ENCODE assay signal across 8 mouse cellular contexts in genomic region chr16:36040640-36041624, GRCm38 (mm10). TPM values are rescaled to one million over a fixed set of nuclear protein-coding genes. Genes with fewer than 3 reads are reported as not detected.
DNase-seq lines count a peak whose midpoint lies in the region; ATAC-seq and TF ChIP-seq lines count a peak whose summit lies in the region.

TSS of gene Wdr5b (plus strand) at chr16:36041190.

- no peak for TF ChIP-seq EP300 in CH12.LX (IDR thresholded peaks at IDR 0.05; ENCODE audit: low read length)

- peaks cover 20 to 56% of the 10 kb centered on the region in 2 experiments for H3K36me3 ChIP-seq in CH12.LX (replicated peaks in 1 of 2; ENCODE audit: control insufficient read depth in 1 of 2, insufficient read depth in 1 of 2, low read length in 1 of 2)
- H3K36me3 ChIP-seq in forebrain, embryonic 11.5 days (ENCODE audit: control insufficient read depth, insufficient read depth, low read length), result no peaks in the 10 kb centered on the region; the same call in 1 of the 2 replicates
- H3K36me3 ChIP-seq in heart, embryonic 16.5 days (ENCODE audit: control insufficient read depth, insufficient read depth), result peaks cover 27% of the 10 kb centered on the region
- peaks cover 35% of the 10 kb centered on the region for H3K36me3 ChIP-seq in liver, embryonic 15.5 days (replicated peaks)
- peaks cover 23% of the 10 kb centered on the region for H3K36me3 ChIP-seq in neural tube, embryonic 12.5 days

- in situ Hi-C loops in CH12.LX (cut with MboI; ENCODE audit: low pct_ligation_motif_present, low pct_unique_long_range_greater_than_20kb, low sequenced_read_pairs), result no loop called here

- peak within 1 kb of the TSS; percentile 76 for H3K9ac ChIP-seq in CH12.LX (ENCODE audit: insufficient read depth, low read depth)
- peak within 1 kb of the TSS; percentile 79 for H3K9ac ChIP-seq in forebrain, embryonic 11.5 days (ENCODE audit: low read length)
- H3K9ac ChIP-seq in heart, embryonic 16.5 days (ENCODE audit: low read length), result peak within 1 kb of the TSS; percentile 88
- peak within 1 kb of the TSS; percentile 69 for H3K9ac ChIP-seq in liver, embryonic 15.5 days
- H3K9ac ChIP-seq in neural tube, embryonic 12.5 days, result peak within 1 kb of the TSS; percentile 67

- TF ChIP-seq CTCF in CH12.LX (conservative IDR thresholded peaks at IDR 0.05 in 1 of 2, IDR thresholded peaks at IDR 0.05 in 1 of 2; ENCODE audit: low read depth in 2 of 2, low read length in 2 of 2), result no peak

- peak; percentile 95 for ATAC-seq in forebrain, embryonic 11.5 days (replicated peaks; ENCODE audit: low FRiP score)
- peak; percentile 94 for ATAC-seq in heart, embryonic 16.5 days (replicated peaks; ENCODE audit: extremely low read depth, insufficient read depth, low FRiP score)
- peak; percentile 94 for ATAC-seq in liver, embryonic 15.5 days (ENCODE audit: insufficient read depth)
- ATAC-seq in neural tube, embryonic 12.5 days (ENCODE audit: low FRiP score, low read depth), result peak; percentile 95

- peak within 1 kb of the TSS; percentile 65 to 74 (median 65) for H3K4me3 ChIP-seq in CH12.LX (replicated peaks in 1 of 3; ENCODE audit: low read depth in 2 of 3, low read length in 2 of 3, poor library complexity in 1 of 3)
- peak within 1 kb of the TSS; percentile 62 for H3K4me3 ChIP-seq in forebrain, embryonic 11.5 days (ENCODE audit: low read depth, low read length)
- peak within 1 kb of the TSS; percentile 81 for H3K4me3 ChIP-seq in heart, embryonic 16.5 days (ENCODE audit: low read length)
- H3K4me3 ChIP-seq in liver, embryonic 15.5 days (replicated peaks), result peak within 1 kb of the TSS; percentile 70
- peak within 1 kb of the TSS; percentile 54 for H3K4me3 ChIP-seq in neural tube, embryonic 12.5 days

- H3K4me1 ChIP-seq in CH12.LX (ENCODE audit: control insufficient read depth in 1 of 2, insufficient read depth in 2 of 2), result peaks cover 3 to 30% of the 10 kb centered on the region in 2 experiments; a peak in 3 of 4 replicates
- H3K4me1 ChIP-seq in forebrain, embryonic 11.5 days (replicated peaks; ENCODE audit: control insufficient read depth, insufficient read depth, low read length), result 0 out of 2 replicates have a peak, but pooled peaks cover 6% of the 10 kb centered on the region
- H3K4me1 ChIP-seq in heart, embryonic 16.5 days (ENCODE audit: control insufficient read depth, insufficient read depth, low read length), result peaks cover 31% of the 10 kb centered on the region
- peaks cover 15% of the 10 kb centered on the region for H3K4me1 ChIP-seq in liver, embryonic 15.5 days (replicated peaks)
- H3K4me1 ChIP-seq in neural tube, embryonic 12.5 days, result peaks cover 13% of the 10 kb centered on the region

- WGBS in forebrain, embryonic 11.5 days, result 2% methylated on average over 39 of the region's 39 CpGs
- 3% methylated on average over 39 of the region's 39 CpGs for WGBS in heart, embryonic 16.5 days
- 1% methylated on average over 39 of the region's 39 CpGs for WGBS in liver, embryonic 15.5 days (ENCODE audit: insufficient replicate concordance)
- 3% methylated on average over 39 of the region's 39 CpGs for WGBS in neural tube, embryonic 12.5 days

- peak within 1 kb of the TSS; percentile 95 for H3K4me2 ChIP-seq in CH12.LX (ENCODE audit: insufficient read depth, low read depth, poor library complexity, severe bottlenecking)
- H3K4me2 ChIP-seq in forebrain, embryonic 11.5 days (ENCODE audit: low read depth, low read length, severe bottlenecking), result peak within 1 kb of the TSS; percentile 85
- peak within 1 kb of the TSS; percentile 89 for H3K4me2 ChIP-seq in heart, embryonic 16.5 days (ENCODE audit: low read depth, low read length)
- peak within 1 kb of the TSS; percentile 84 for H3K4me2 ChIP-seq in liver, embryonic 15.5 days
- peak within 1 kb of the TSS; percentile 71 for H3K4me2 ChIP-seq in neural tube, embryonic 12.5 days (replicated peaks)

- H3K79me2 ChIP-seq in CH12.LX (replicated peaks; ENCODE audit: control insufficient read depth, extremely low read depth, insufficient read depth, poor library complexity, severe bottlenecking), result peaks cover 14% of the 10 kb centered on the region

- no peak; the same call in 1 of the 2 replicates for TF ChIP-seq RAD21 in CH12.LX (IDR thresholded peaks at IDR 0.05; ENCODE audit: low read depth, low read length)

- no peaks in the 10 kb centered on the region for H3K9me3 ChIP-seq in CH12.LX (replicated peaks; ENCODE audit: low read length)
- H3K9me3 ChIP-seq in forebrain, embryonic 11.5 days (ENCODE audit: control insufficient read depth, low read length), result no peaks in the 10 kb centered on the region
- no peaks in the 10 kb centered on the region for H3K9me3 ChIP-seq in heart, embryonic 16.5 days (replicated peaks; ENCODE audit: control insufficient read depth, low read length)
- no peaks in the 10 kb centered on the region for H3K9me3 ChIP-seq in liver, embryonic 15.5 days (replicated peaks)
- H3K9me3 ChIP-seq in neural tube, embryonic 12.5 days, result no peaks in the 10 kb centered on the region

- dilution Hi-C loops in CH12.LX (cut with MboI; ENCODE audit: extremely low pct_ligation_motif_present, extremely low pct_unique_long_range_greater_than_20kb, low sequenced_read_pairs), result no loop called here

- H3K27me3 ChIP-seq in CH12.LX (replicated peaks), result no peaks in the 10 kb centered on the region
- H3K27me3 ChIP-seq in forebrain, embryonic 11.5 days (ENCODE audit: control insufficient read depth, insufficient read depth, low read length), result no peaks in the 10 kb centered on the region
- no peaks in the 10 kb centered on the region for H3K27me3 ChIP-seq in heart, embryonic 16.5 days (ENCODE audit: control insufficient read depth, insufficient read depth, low read length)
- H3K27me3 ChIP-seq in liver, embryonic 15.5 days, result no peaks in the 10 kb centered on the region
- H3K27me3 ChIP-seq in neural tube, embryonic 12.5 days (replicated peaks), result no peaks in the 10 kb centered on the region

- peak; percentile 100 for DNase-seq in CH12.LX (ENCODE audit: extremely low read depth)
- peak; percentile 95 for DNase-seq in c-Kit-positive CD71-positive TER-119-negative erythroid progenitor cells, embryonic 14.5 days (ENCODE audit: low read depth)
- peak; percentile 91 for DNase-seq in forebrain, embryonic 11.5 days (ENCODE audit: low spot score)
- peak; percentile 93 to 98 for DNase-seq in kidney, postnatal 36 days
- peak; percentile 99 for DNase-seq in telencephalon, adult 2 months (ENCODE audit: low read depth, low spot score)

- peak within 1 kb of the TSS; percentile 35 for H3K27ac ChIP-seq in CH12.LX (ENCODE audit: insufficient read depth, low read depth)
- peak within 1 kb of the TSS; percentile 46 for H3K27ac ChIP-seq in forebrain, embryonic 11.5 days (ENCODE audit: low read depth, low read length)
- H3K27ac ChIP-seq in heart, embryonic 16.5 days (ENCODE audit: low read length), result peak within 1 kb of the TSS; percentile 94
- H3K27ac ChIP-seq in liver, embryonic 15.5 days (replicated peaks), result peak within 1 kb of the TSS; percentile 78
- no peak within 1 kb of the TSS for H3K27ac ChIP-seq in neural tube, embryonic 12.5 days

- TF ChIP-seq POLR2A in CH12.LX (IDR thresholded peaks at IDR 0.05; ENCODE audit: low read depth, low read length), result peak; percentile 89

TF ChIP-seq in CH12.LX, 34 proteins besides CTCF, POLR2A, EP300 and RAD21 (continues in another document):
- TF ChIP-seq MYC (IDR thresholded peaks at IDR 0.05; ENCODE audit: low read depth, low read length), result peak; percentile 85
- TF ChIP-seq JUN (IDR thresholded peaks at IDR 0.05; ENCODE audit: insufficient read depth, low read depth, low read length), result peak; percentile 77
- peak; percentile 87; the same call in 1 of the 2 replicates for TF ChIP-seq MAZ (IDR thresholded peaks at IDR 0.05; ENCODE audit: low read depth, low read length)
- TF ChIP-seq ZMIZ1 (IDR thresholded peaks at IDR 0.05; ENCODE audit: low read depth, low read length), result 0 out of 2 replicates have a peak, but pooled peaks have one; percentile 56
- no peak for TF ChIP-seq RCOR1 (conservative IDR thresholded peaks at IDR 0.05; ENCODE audit: low read depth, low read length)
- TF ChIP-seq MEF2A (IDR thresholded peaks at IDR 0.05; ENCODE audit: borderline replicate concordance, low read depth, low read length), result peak; percentile 67; the same call in 1 of the 2 replicates
- TF ChIP-seq NRF1 (IDR thresholded peaks at IDR 0.05; ENCODE audit: low read depth, low read length), result peak; percentile 97
- TF ChIP-seq MAFK (IDR thresholded peaks at IDR 0.05; ENCODE audit: insufficient replicate concordance, low read length), result no peak
- peak; percentile 57 for TF ChIP-seq ETS1 (conservative IDR thresholded peaks at IDR 0.05; ENCODE audit: low read depth, low read length)
- TF ChIP-seq NELFE (IDR thresholded peaks at IDR 0.05; ENCODE audit: low read depth, low read length), result peak; percentile 75
- peak; percentile 98 for TF ChIP-seq CHD2 (IDR thresholded peaks at IDR 0.05; ENCODE audit: low read length)
- peak; percentile 90; the same call in 1 of the 2 replicates for TF ChIP-seq E2F4 (IDR thresholded peaks at IDR 0.05; ENCODE audit: insufficient replicate concordance, low read depth, low read length)
- 0 out of 2 replicates have a peak, but pooled peaks have one; percentile 45 for TF ChIP-seq BHLHE40 (IDR thresholded peaks at IDR 0.05; ENCODE audit: low read depth, low read length)
- TF ChIP-seq UBTF (IDR thresholded peaks at IDR 0.05; ENCODE audit: low read depth, low read length), result 0 out of 2 replicates have a peak, but pooled peaks have one; percentile 50
- TF ChIP-seq TBP (conservative IDR thresholded peaks at IDR 0.05; ENCODE audit: low read depth, low read length), result peak; percentile 73
- no peak; the same call in 1 of the 2 replicates for TF ChIP-seq GABPA (IDR thresholded peaks at IDR 0.05; ENCODE audit: insufficient replicate concordance, low read depth, low read length)
- no peak for TF ChIP-seq ZKSCAN1 (IDR thresholded peaks at IDR 0.05; ENCODE audit: borderline replicate concordance, low read depth, low read length)
- peak; percentile 95 for TF ChIP-seq ELF1 (IDR thresholded peaks at IDR 0.05; ENCODE audit: low read depth, low read length)
- TF ChIP-seq JUND (conservative IDR thresholded peaks at IDR 0.05; ENCODE audit: low read depth, low read length), result peak; percentile 88
- no peak for TF ChIP-seq USF1 (IDR thresholded peaks at IDR 0.05; ENCODE audit: low read depth, low read length)
- TF ChIP-seq USF2 (conservative IDR thresholded peaks at IDR 0.05; ENCODE audit: low read depth, low read length), result 0 out of 2 replicates have a peak, but pooled peaks have one; percentile 10

RNA-seq across cellular contexts. Expression of gene Wdr5b, which starts in this region (rescaled TPM):
- total RNA-seq in CH12.LX (2012; rRNA removed), result 5.9 and 8.4 TPM in 2 replicates
- 7.4 and 8.0 TPM in 2 replicates for total RNA-seq in CH12.LX (2014; rRNA removed)
- 5.4 and 6.2 TPM in 2 replicates for polyA plus RNA-seq in CH12.LX (2012; ENCODE audit: insufficient read length, low read depth)
- polyA plus RNA-seq in forebrain, embryonic 11.5 days (2014; fragmentation: Nextera tagmentation; extraction: Ambion mirVana), result 11.6 and 12.5 TPM in 2 replicates
- 6.5 and 6.9 TPM in 2 replicates for polyA plus RNA-seq in heart, embryonic 16.5 days (2015; fragmentation: Nextera tagmentation; extraction: Ambion mirVana)
- polyA plus RNA-seq in liver, embryonic 15.5 days (2015; fragmentation: Nextera tagmentation; extraction: Ambion mirVana), result 2.3 and 2.5 TPM in 2 replicates
- polyA plus RNA-seq in neural tube, embryonic 12.5 days (2016; fragmentation: Nextera tagmentation; extraction: Ambion mirVana), result 11.2 and 11.5 TPM in 2 replicates
